Mouse (Mus musculus) frontal cortex, adult (tissue): ENCODE measurements around the gene Olfr139.

Experiments used
- ATAC-seq: cut with Nextera tagmentation; 2 replicates; pipeline ENCODE4 v1.9.2; 2017; ENCODE audit warnings: mild to moderate bottlenecking, moderate library complexity, mixed read lengths; ENCODE audit not compliant: low TSS enrichment

The Olfr139 gene

GRCm38 (mm10) chr11:74056451-74056850 lies at the start of gene Olfr139, which contains the start of gene Olfr399:
TSS of gene Olfr139 (minus strand) at chr11:74056551.
TSS of gene Olfr399 (minus strand) at chr11:74056615.
- ATAC-seq: no peak

- no peak for ATAC-seq
Measured at GRCm38 (mm10) chr11:74105066-74105465, 48.7 kb upstream of the Olfr139 start.

- no peak for ATAC-seq
Measured at GRCm38 (mm10) chr11:74101507-74101906, 45.2 kb upstream of the Olfr139 start.

- ATAC-seq: no peak
Measured at GRCm38 (mm10) chr11:74100724-74101123, 44.4 kb upstream of the Olfr139 start.

GRCm38 (mm10) chr11:74069655-74070054 lies 13.3 kb upstream of the Olfr139 start, which contains the start of gene Zfp616:
TSS of gene Zfp616 (plus strand) at chr11:74069955.
- no peak for ATAC-seq

GRCm38 (mm10) chr11:74051347-74051746 lies 5.0 kb downstream of the Olfr139 start:
- no peak for ATAC-seq
